Mouse (Mus musculus): ENCODE measurements around the gene Mylk2.

Mylk2 gene

GRCm38 (mm10) chr2:152911031-152911430, at the start of gene Mylk2:
Gene Mylk2 (plus strand): TSS chr2:152911352.
- DNase-seq (ENCODE audit: low spot score): no peak

DNA sequence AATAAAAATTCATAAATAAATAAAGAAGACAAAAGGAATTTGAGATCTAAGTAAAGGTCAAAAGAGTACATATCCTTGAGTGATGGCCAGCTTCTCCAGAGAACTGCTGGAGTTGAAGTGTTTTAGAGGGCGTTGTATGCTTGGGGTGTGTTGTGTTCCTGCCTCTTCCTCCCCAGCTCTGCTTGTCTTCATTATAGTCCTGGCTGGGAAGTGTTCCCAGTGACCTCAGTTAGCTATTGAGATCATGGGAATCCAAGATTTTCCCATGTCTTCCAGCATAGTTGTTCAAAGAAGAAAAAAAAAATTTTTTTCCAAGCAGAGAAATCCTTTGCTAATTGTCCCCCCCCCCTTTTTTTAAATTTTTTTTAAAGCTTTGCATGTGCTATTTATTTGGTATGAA, 49.3 kb upstream of the Mylk2 start:
- no peak for DNase-seq (ENCODE audit: low spot score)

- DNase-seq (ENCODE audit: low spot score): no peak
Measured at GRCm38 (mm10) chr2:152862638-152863037, 48.5 kb upstream of the Mylk2 start.

GRCm38 (mm10) chr2:152863346-152863745, 47.8 kb upstream of the Mylk2 start:
- DNase-seq (ENCODE audit: low spot score): no peak

GRCm38 (mm10) chr2:152878239-152878638, 32.9 kb upstream of the Mylk2 start:
- no peak for DNase-seq (ENCODE audit: low spot score)

DNA sequence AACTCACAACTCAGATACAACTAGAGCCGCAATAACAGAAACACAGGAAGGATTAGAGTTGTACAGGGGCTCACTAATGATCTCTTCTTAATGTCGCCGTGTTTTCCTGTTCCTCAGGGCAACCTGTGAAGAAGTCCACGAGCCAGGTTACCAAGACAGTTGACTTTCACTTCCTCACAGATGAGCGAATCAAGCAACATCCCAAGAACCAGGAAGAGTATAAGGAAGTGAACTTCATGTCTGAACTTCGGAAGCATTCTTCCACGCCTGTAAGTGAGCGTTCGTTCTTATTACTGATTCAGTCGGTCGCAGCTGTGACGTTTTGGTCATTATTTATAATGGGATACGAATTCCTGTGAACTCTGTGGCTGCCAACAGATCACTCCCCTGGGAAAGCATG, 30.3 kb upstream of the Mylk2 start:
- no peak for DNase-seq (ENCODE audit: low spot score)

DNA sequence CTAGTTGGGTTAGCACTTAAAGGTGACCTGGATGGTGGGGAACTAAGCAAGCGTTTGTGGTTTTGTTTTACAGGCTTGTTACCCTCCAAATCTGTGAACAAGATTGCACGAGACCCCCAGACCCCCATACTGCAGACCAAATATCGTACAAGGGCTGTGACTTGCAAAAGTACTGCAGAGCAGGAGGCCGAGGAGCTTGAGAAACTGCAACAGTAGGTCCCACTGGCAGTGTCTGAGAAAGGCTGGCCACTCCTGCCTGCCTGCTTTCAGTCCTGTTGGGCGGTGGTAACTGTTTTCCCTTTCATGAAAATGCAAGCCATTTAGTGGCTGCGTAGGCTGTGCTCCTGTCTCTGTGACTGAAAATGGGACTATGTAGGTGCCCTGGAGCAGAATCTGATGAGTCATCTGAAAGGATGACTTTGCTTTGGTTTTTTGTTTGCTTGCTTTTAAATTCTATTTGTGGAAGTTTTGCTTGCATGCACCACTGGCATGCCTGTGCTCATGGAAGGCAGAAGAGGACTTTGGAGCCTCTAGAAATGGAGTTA, 27.0 kb upstream of the Mylk2 start:
- peak; percentile 58 for DNase-seq (ENCODE audit: low spot score)

DNA sequence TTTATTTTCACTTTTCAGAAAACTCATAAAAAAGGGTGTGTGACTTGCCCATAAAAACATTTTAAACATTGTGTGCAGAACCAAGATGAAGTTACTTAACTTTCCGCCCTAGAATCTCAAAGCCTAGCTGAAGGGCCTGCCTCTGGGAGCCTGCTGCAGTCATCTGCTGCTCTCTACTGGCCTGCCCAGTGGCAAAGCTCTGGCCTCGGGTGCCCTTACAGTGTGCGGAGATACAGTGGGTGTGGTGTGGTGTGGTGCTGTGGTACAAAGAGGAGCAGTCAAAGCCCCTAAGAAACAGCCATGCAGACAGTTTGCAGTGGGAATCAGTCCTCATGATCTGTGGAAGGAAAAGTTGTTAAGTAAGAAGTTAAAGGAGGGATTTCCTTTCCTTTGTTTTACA, 23.9 kb upstream of the Mylk2 start:
- DNase-seq (ENCODE audit: low spot score): no peak

GRCm38 (mm10) chr2:152888774-152889173, 22.4 kb upstream of the Mylk2 start:
- DNase-seq (ENCODE audit: low spot score): no peak

DNA sequence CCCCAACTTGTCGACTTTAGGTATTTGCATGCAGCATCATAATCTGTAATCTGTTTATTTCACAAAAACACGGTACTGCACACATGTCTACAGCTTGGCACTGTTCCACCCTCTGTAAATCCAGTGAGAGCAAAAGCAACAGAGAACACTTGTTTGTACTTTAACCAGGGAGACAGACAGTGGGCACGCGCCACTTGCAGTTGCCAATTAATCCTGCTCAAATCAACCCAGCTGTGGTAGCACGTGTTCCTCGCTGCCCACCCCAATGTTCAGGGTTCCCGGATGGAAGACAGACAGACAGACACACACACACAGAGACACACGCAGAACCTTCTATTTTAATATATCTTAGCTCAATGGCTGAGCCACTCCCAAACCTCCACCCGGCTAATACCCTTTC, 15.3 kb upstream of the Mylk2 start:
- DNase-seq (ENCODE audit: low spot score): no peak

- no peak for DNase-seq (ENCODE audit: low spot score)
Measured at GRCm38 (mm10) chr2:152896926-152897325, 14.2 kb upstream of the Mylk2 start.

- DNase-seq (ENCODE audit: low spot score): no peak
Measured at GRCm38 (mm10) chr2:152899011-152899410, 12.1 kb upstream of the Mylk2 start.

DNA sequence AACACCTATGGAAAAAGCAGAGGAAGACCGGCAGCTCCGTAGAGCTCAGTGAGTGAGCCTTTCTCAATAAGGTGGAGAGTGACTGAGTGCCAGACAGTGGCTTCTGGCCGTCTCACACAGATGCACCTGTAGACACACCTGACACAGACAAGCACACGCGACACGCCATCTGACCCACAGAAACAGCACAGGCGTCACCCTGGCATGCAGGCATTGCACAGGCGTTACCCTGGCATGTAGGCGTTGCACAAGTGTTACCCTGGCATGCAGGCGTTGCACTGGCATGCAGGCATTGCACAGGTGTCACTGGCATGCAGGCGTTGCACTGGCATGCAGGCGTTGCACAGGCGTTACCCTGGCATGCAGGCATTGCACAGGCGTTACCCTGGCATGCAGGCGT, 9.9 kb upstream of the Mylk2 start:
- DNase-seq (ENCODE audit: low spot score): no peak

DNA sequence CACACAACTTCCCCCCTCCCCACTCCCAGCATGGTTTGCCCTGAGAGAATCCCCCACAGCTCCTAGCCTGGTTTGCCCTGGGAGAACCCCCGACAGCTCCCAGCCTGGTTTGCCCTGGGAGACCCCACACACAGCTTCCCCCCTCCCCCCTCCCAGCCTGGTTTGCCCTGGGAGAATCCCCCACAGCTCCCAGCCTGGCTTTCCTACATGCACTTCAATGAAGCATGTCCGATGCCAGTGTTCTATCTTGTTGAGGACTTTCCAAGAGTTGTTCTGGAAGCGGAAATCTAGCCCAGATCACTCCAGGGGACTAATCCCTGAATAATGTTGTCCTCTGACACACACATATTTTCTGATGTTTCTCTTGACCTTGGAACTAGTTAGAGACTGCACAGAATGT, 8.5 kb upstream of the Mylk2 start:
- no peak for DNase-seq (ENCODE audit: low spot score)

- no peak for DNase-seq (ENCODE audit: low spot score)
Measured at GRCm38 (mm10) chr2:152903586-152903985, 7.6 kb upstream of the Mylk2 start.

GRCm38 (mm10) chr2:152904127-152904643, 7.0 kb upstream of the Mylk2 start:
- no peak for DNase-seq (ENCODE audit: low spot score)

DNA sequence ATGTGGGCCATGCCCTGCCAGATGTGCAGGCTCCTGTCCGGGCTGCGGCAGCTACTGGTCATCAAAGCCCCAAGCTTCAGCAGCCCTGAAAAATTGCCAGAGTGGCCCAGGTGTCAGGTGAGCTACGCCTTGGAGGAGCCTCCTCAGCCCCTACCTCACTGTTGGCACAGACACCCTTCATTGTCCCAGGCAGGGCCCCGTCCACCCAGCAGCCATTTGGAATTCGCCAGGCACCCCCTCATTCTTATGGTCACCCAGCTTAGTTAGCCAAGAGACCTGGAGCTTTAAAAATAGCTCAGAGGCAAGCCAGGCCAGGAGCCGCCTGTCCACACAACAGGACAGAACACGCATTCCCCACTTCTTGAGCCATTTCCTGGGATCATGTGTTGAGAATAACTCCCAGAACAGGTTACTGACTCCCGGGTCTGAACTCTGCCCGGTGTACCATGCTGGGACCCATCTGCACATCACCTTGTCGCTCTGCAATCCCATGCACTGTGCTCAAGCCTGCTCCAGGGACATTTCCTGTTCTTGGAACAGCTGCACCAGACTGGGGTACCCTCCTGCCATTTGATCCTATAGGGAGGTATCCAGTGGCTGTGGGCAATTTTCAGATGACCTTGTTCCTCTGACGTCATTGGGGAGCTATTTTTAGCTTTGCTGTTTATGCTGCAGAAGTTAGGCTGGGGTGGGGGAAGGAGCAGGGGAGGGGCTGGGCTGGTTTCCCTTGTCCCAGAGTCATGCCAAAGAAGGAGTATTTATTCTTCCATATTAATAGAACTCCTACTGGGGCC, 5.9 kb upstream of the Mylk2 start:
- no peak for DNase-seq (ENCODE audit: low spot score)

DNA sequence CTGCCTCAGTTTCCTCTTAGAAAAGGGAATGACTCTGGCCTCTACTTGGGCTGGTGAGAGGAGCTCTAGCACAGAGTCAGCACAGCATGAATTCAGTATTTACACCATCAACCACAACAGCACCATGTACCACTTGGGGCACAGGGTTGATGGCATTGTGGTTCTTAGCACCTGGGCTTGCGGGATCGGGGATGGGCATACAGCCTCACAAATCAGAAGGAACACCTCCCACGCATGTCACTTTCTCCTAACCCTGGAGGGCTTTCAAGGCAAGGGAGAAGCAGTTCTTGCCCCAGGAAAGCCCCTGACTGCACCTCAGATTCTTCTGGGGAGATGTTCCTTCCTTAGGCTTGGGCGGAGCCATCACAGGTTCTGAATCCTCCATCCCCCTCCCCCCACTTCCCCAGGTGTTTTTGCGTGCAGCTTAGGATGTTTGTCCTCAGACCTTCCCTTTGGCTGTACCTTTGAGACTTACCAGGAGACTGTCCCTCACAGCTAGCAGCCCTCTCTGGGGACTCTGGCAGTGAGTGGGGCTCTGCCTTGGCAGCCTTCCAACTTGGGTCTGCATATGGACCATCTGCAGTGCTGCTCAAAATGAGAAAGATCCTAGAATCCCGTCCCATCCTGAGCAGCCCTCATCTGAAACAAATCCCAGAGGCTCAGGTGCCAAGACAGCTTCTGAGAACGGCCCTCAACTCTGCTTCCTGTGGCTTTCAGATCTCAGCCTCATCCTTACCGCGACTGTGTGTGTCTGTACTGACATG, 4.7 kb upstream of the Mylk2 start:
- no peak for DNase-seq (ENCODE audit: low spot score)

- no peak for DNase-seq (ENCODE audit: low spot score)
Measured at GRCm38 (mm10) chr2:152907114-152907943, 3.8 kb upstream of the Mylk2 start.

GRCm38 (mm10) chr2:152909848-152910247, 1.3 kb upstream of the Mylk2 start:
- DNase-seq (ENCODE audit: low spot score): no peak

GRCm38 (mm10) chr2:152911432-152911831, 280 bp downstream of the Mylk2 start:
- no peak for DNase-seq (ENCODE audit: low spot score)

DNA sequence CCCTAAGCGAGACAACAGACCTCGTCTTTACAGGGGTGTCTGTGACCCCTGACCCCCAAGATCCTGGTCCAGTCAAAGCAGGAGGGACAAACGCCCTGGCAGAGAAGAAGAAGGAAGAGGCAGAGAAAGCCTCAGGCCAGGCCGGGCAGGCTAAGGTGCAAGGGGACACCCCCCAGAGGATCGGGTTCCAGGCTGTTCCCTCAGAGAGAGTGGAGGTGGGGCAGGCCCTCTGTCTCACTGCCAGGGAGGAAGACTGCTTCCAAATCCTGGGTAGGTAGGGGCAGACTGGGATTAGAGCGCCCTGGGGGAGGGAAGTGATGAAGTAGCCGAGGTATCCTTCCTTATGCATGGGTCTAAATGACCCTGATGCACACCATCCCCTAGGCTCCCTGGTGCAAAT, 2.3 kb downstream of the Mylk2 start:
- DNase-seq (ENCODE audit: low spot score): no peak

Measured in left cerebral cortex, adult 11 months (tissue).